Mouse (Mus musculus): ENCODE results near the gene Gripap1.

Gripap1 gene

DNA sequence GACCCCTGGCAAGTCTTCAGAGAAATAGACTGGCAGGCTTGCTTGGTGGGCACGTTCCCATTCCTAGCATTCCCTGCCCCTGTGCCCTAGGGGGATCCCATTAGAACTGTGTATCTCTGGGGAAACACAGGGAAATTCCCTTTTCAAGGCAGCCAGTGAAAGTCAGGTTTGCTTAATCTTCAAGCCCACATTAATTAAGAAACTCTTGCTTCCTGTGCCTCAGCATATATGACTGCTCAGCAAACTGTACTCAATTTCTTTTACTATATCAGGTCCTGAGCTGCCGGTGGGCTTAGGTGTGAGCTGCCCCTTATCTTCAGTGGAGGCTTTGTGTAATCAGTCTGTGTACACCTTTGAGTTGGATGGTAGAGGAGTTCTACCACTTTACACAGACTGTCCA is 76.2 kb downstream of the Gripap1 start:
- ATAC-seq (ENCODE audit: insufficient number of reproducible peaks, low FRiP score, low TSS enrichment): no peak

GRCm38 (mm10) chrX:7867141-7867540 is 77.6 kb downstream of the Gripap1 start:
- ATAC-seq (ENCODE audit: insufficient number of reproducible peaks, low FRiP score, low TSS enrichment): no peak

DNA sequence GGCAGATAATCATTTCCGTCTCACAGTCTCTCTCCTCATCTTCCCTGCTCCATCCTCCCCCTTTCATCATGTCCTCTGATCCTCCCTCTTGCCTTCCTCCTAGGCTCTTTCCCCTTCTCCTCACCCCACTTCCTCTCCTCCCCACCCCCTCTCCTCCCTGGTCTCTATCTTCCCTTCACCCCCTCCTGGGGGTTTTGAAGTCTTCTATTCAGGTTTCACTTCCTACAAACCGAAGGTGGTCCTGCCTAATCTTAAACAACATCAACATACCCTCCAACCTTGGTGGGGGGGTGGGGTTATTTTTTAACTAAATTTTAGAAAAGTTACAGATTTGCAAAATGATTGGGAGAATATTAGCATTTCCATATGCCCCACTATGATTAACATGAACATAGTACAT is 78.9 kb downstream of the Gripap1 start:
- ATAC-seq (ENCODE audit: insufficient number of reproducible peaks, low FRiP score, low TSS enrichment): no peak

- no peak for ATAC-seq (ENCODE audit: insufficient number of reproducible peaks, low FRiP score, low TSS enrichment)
These were observed 80.3 kb downstream of the Gripap1 start for GRCm38 (mm10) chrX:7869826-7870225.

All from cerebellum, adult (tissue).